Mouse (Mus musculus): Measurements from ENCODE around the gene Fam83g. TPM values are rescaled to one million over a fixed set of nuclear protein-coding genes. Genes with fewer than 3 reads are reported as not detected.

The Fam83g gene
- polyA plus RNA-seq, 1 experiment from 2014 or later, result 6.6 TPM

DNA sequence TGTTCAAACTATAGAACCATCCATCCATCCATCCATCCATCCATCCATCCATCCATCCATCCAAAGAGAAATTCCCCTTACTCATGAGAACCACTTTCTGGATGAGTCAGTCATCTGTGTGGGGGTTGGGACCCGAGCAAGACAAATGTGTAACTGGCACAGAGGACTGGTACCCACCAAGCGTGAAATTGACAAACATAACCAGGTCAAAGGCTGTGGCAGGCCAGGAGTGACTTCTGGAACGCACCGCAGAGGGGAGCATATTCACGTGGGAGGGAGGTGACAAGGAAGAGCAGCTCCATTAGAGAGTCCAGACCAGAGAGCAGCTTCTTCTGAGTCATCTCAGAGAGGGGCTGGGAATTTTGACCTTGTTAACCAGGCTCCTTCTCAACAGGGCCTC is 38.2 kb downstream of the Fam83g start:
- no peaks in the 10 kb centered on the region for H3K36me3 ChIP-seq (replicated peaks)
- no peaks in the 10 kb centered on the region for H3K4me1 ChIP-seq (replicated peaks)
- no peak overlapping the region for H3K9ac ChIP-seq
- ATAC-seq (ENCODE audit: insufficient read depth), result no peak
- no peak overlapping the region for H3K4me2 ChIP-seq
- no peaks in the 10 kb centered on the region for H3K9me3 ChIP-seq (replicated peaks)
- H3K27ac ChIP-seq (replicated peaks), result no peak overlapping the region
- 62% methylated on average over 5 of the region's 5 CpGs for WGBS (ENCODE audit: insufficient replicate concordance)
- H3K27me3 ChIP-seq, result peaks cover 10% of the 10 kb centered on the region; the same call in 1 of the 2 replicates
- no peak overlapping the region for H3K4me3 ChIP-seq (replicated peaks)

DNA sequence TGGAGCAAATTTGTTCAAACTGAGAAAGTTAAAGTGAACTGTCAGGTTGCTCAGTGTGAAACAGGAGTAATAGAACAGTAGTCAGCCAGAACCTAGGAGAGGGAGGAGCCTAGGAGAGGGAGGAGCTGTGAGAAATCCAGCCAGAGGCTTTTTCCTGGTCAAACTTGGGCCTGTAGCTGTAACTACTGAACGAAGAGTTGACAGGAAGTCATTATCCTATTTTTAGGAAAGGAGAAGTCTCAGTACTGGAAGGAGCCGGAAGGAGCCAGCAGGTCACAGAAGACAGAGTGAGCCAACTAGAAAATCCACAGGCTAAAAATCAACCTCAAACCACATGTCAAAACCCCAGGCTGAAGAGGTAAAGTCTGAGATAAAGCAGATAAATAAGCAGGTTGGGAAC is 44.1 kb downstream of the Fam83g start:
- 34% methylated on average over 2 of the region's 2 CpGs for WGBS (ENCODE audit: insufficient replicate concordance)
- H3K4me1 ChIP-seq (replicated peaks), result no peaks in the 10 kb centered on the region

DNA sequence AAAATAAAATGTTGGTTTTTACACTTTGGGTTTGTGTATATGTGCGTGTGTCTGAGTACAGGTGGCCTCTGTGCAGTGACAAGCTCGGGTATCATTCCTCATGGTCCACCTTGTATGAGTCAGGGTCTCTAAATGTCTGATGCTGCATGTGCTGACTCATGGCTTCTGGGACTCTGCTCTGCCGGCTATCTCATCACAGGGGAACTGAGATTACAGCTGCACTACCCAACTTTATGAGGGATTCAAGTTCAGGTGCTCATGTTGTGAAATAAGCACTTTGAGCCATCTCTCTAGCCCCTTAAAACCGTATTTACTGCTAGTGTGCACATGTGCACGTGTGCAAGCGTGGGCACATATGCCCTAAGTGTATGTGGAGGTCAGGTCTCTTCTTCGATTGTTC is 48.8 kb downstream of the Fam83g start:
- peaks cover 30% of the 10 kb centered on the region for H3K36me3 ChIP-seq (replicated peaks)
- ATAC-seq (ENCODE audit: insufficient read depth), result no peak
- 62% methylated on average over 7 of the region's 7 CpGs for WGBS (ENCODE audit: insufficient replicate concordance)
- no peaks in the 10 kb centered on the region for H3K27me3 ChIP-seq
- no peak overlapping the region for H3K9ac ChIP-seq
- no peak overlapping the region for H3K27ac ChIP-seq (replicated peaks)
- H3K4me3 ChIP-seq (replicated peaks), result no peak overlapping the region
- no peaks in the 10 kb centered on the region for H3K4me1 ChIP-seq (replicated peaks)
- H3K9me3 ChIP-seq (replicated peaks), result no peaks in the 10 kb centered on the region
- H3K4me2 ChIP-seq, result no peak overlapping the region

More for the DNA sequence above, 44.1 kb downstream of the Fam83g start:
- Histone ChIP-seq H3K27me3 (no peaks in the 10 kb centered on the region), H3K27ac (replicated peaks) (no peak overlapping the region), H3K9ac (no peak overlapping the region), H3K9me3 (replicated peaks) (no peaks in the 10 kb centered on the region), H3K4me3 (replicated peaks) (no peak overlapping the region), H3K4me2 (no peak overlapping the region), H3K36me3 (replicated peaks) (peaks cover 11% of the 10 kb centered on the region)
- ATAC-seq (ENCODE audit: insufficient read depth), result no peak

DNA sequence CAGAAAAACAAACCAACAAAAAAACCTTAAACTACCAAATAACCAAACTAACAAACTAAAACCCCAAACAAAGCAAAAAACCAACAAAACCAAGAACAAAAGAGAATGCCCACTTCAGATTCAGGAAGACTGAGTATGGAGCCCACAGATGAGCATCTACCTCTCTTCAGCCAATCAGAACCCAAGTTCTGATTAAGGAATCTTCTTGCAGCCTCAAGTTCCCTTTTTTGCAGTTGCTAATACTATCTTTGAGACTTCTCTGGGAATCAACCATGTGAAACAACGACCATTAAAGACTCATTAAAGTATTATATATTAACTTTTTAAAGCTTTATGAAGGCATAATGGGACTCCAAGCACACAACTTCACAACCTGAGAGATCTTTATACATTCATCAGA is 53.4 kb downstream of the Fam83g start:
- Histone ChIP-seq H3K27me3 (no peaks in the 10 kb centered on the region), H3K27ac (replicated peaks) (no peak overlapping the region), H3K36me3 (replicated peaks) (peaks cover 44% of the 10 kb centered on the region), H3K9me3 (replicated peaks) (no peaks in the 10 kb centered on the region), H3K4me1 (replicated peaks) (no peaks in the 10 kb centered on the region), H3K4me2 (no peak overlapping the region), H3K9ac (no peak overlapping the region), H3K4me3 (replicated peaks) (no peak overlapping the region)
- ATAC-seq (ENCODE audit: insufficient read depth), result no peak
- WGBS (ENCODE audit: insufficient replicate concordance), result 55% methylated on average over 1 of the region's 1 CpGs

DNA sequence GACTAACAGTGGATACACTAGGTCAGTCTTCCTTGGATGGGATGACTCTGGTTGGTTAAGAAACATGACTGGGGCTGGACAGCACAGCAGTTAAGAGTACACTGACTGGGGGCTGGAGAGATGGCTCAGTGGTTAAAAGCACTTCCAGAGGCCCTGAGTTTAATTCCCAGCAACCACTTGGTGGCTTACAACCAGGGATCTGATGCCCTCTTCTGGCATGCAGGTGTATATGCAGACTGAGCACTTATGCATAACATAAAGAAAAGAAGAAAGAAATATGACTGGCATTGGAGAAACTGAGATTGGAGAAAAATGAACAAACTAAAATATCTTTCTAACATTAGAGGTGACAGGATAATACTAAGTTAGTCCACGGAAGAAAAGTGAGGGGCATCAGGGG is 56.6 kb downstream of the Fam83g start:
- no peak overlapping the region for H3K9ac ChIP-seq
- no peak for ATAC-seq (ENCODE audit: insufficient read depth)
- no peak overlapping the region for H3K4me2 ChIP-seq
- H3K36me3 ChIP-seq (replicated peaks), result peaks cover 30% of the 10 kb centered on the region
- H3K27ac ChIP-seq (replicated peaks), result no peak overlapping the region
- no peaks in the 10 kb centered on the region for H3K9me3 ChIP-seq (replicated peaks)
- WGBS (ENCODE audit: insufficient replicate concordance), result 80% methylated on average over 1 of the region's 1 CpGs
- H3K27me3 ChIP-seq, result no peaks in the 10 kb centered on the region
- no peak overlapping the region for H3K4me3 ChIP-seq (replicated peaks)
- H3K4me1 ChIP-seq (replicated peaks), result no peaks in the 10 kb centered on the region

DNA sequence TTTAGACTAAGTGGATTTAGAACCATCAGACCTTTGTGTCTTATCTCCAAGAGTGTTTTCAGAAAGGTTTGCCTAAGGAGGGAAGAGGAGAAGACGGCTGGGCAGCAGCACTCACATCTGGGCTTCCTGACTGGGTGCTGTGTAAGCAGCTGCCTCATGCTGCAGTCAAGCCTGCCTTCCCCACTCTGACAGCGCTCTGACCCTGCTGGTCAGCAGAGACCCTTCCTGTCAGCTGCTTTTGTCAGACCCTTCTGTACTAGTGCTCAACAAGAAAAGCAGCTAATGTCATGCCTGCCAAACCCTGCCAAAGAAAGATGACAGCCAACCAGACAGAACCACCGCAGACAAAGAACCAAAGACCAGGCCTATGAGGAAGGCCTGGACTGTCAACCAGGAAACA is 59.9 kb downstream of the Fam83g start:
- Histone ChIP-seq H3K4me3 (replicated peaks) (no peak overlapping the region), H3K36me3 (replicated peaks) (peaks cover 23% of the 10 kb centered on the region)
- 53% methylated on average over 3 of the region's 3 CpGs for WGBS (ENCODE audit: insufficient replicate concordance)

DNA sequence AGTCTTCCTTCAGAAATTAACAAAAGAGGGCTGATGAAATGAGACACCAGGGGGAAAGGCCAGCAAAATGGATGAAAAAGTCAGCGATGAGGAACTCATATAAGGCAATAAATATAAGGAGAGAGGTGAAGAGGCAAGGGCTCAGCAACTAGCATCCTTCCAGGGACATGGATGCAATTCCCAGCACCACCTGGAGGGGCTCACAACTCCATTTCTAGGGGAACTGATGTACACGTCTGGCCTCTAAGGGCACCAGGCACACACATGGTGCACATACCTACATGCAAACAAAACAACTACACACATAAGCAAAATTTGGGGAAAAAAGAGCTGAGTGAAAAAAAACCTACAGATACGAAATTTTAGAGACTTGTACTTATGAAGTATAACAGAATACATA is 60.6 kb downstream of the Fam83g start:
- H3K27me3 ChIP-seq, result no peaks in the 10 kb centered on the region
- H3K27ac ChIP-seq (replicated peaks), result no peak overlapping the region
- H3K4me2 ChIP-seq, result no peak overlapping the region
- H3K9me3 ChIP-seq (replicated peaks), result no peaks in the 10 kb centered on the region
- WGBS (ENCODE audit: insufficient replicate concordance), result 54% methylated on average over 3 of the region's 3 CpGs
- no peaks in the 10 kb centered on the region for H3K4me1 ChIP-seq (replicated peaks)
- H3K36me3 ChIP-seq (replicated peaks), result peaks cover 23% of the 10 kb centered on the region
- ATAC-seq (ENCODE audit: insufficient read depth), result no peak
- no peak overlapping the region for H3K4me3 ChIP-seq (replicated peaks)
- H3K9ac ChIP-seq, result no peak overlapping the region

More for the DNA sequence above, 59.9 kb downstream of the Fam83g start:
- H3K9ac ChIP-seq, result no peak overlapping the region
- H3K27ac ChIP-seq (replicated peaks), result no peak overlapping the region
- H3K4me2 ChIP-seq, result no peak overlapping the region
- ATAC-seq (ENCODE audit: insufficient read depth), result no peak
- H3K9me3 ChIP-seq (replicated peaks), result no peaks in the 10 kb centered on the region
- no peaks in the 10 kb centered on the region for H3K4me1 ChIP-seq (replicated peaks)
- no peaks in the 10 kb centered on the region for H3K27me3 ChIP-seq

DNA sequence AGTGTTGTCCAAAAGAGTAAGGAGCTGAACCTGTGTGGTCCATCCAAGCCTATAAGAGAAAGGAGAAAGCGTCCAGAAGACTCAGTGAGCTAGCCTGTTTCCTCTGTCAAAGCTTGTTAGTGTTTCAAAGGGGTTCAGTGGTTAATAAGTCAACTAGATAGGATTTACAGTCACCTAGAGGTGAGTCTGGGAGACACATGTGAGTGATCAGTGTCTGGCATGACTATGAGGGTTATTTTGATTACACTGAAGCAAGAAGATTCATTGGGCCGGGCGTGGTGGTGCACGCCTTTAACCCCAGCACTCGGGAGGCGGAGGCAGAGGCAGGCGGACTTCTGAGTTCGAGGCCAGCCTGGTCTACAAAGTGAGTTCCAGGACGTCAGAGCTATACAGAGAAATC is 61.9 kb downstream of the Fam83g start:
- WGBS (ENCODE audit: insufficient replicate concordance), result 80% methylated on average over 9 of the region's 9 CpGs
- H3K36me3 ChIP-seq (replicated peaks), result peaks cover 14% of the 10 kb centered on the region
- no peak overlapping the region for H3K27ac ChIP-seq (replicated peaks)
- H3K4me3 ChIP-seq (replicated peaks), result no peak overlapping the region
- H3K4me1 ChIP-seq (replicated peaks), result no peaks in the 10 kb centered on the region
- ATAC-seq (ENCODE audit: insufficient read depth), result no peak
- no peaks in the 10 kb centered on the region for H3K27me3 ChIP-seq
- H3K9ac ChIP-seq, result no peak overlapping the region
- H3K9me3 ChIP-seq (replicated peaks), result no peaks in the 10 kb centered on the region
- no peak overlapping the region for H3K4me2 ChIP-seq

DNA sequence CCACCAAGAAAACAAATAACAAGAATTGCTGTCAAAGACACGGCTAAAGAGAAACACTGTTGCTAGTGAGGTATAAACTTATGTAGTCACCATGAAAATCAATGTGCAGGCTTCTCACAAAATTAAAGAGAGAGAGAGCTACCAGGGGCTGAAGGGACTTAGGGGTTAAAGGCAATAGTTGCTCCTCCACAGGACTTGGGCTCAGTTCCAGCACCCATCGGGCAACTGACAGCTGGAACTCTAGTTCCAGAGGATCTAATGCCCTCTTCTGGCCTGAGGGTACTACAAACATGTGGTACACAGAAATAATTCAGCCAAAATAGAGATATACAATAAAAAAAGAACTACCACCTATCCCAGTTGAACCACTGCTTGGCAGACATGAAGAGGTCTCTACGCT is 63.3 kb downstream of the Fam83g start:
- WGBS (ENCODE audit: insufficient replicate concordance), result 75% methylated on average over 3 of the region's 3 CpGs
- Histone ChIP-seq H3K27ac (replicated peaks) (no peak overlapping the region), H3K4me1 (replicated peaks) (no peaks in the 10 kb centered on the region), H3K9ac (no peak overlapping the region), H3K36me3 (replicated peaks) (peaks cover 14% of the 10 kb centered on the region), H3K4me3 (replicated peaks) (no peak overlapping the region), H3K27me3 (no peaks in the 10 kb centered on the region), H3K9me3 (replicated peaks) (no peaks in the 10 kb centered on the region), H3K4me2 (no peak overlapping the region)
- ATAC-seq (ENCODE audit: insufficient read depth), result no peak

DNA sequence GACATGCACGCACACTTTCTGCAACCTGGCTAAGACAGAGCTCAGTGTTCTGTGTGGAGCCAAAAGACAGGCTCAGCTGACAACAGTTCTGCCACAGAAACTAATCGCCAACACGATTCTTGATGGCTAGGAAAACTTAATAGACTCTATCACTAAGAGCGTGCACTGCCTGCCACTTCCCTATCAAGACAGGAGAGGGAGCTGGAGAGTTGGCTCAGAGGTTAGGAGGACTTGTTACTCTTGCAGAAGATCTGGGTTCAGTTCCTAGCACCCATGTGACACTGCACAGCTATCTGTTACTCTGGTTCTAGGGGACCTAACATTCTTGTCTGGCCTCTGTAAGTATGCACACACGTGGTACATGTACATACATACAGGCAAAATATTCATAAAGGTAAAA is 67.7 kb downstream of the Fam83g start:
- no peak for ATAC-seq (ENCODE audit: insufficient read depth)
- Histone ChIP-seq H3K36me3 (replicated peaks) (peaks cover 26% of the 10 kb centered on the region), H3K9me3 (replicated peaks) (no peaks in the 10 kb centered on the region), H3K4me1 (replicated peaks) (peaks cover 3% of the 10 kb centered on the region), H3K9ac (no peak overlapping the region), H3K27ac (replicated peaks) (no peak overlapping the region), H3K4me2 (no peak overlapping the region), H3K27me3 (no peaks in the 10 kb centered on the region), H3K4me3 (replicated peaks) (no peak overlapping the region)
- 65% methylated on average over 5 of the region's 5 CpGs for WGBS (ENCODE audit: insufficient replicate concordance)

DNA sequence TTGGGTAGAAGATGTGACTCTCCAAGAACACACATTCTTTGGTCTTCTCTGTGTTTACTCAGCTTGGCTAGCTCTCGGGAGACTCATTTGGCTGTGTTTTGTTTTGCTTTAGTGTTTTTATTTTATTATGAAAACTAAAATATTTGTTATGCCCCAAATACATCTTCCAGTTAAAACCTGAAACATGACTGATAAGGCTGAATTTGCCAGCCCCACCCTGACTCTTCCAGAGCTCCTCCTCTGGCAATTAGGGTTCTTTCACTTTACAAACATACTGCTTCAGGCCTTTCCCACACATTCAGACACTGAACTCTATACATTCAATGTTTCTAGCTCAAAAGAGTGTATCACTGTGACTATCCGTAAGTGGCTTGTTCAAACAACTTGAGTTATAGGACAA is 73.3 kb downstream of the Fam83g start:
- Histone ChIP-seq H3K27me3 (no peaks in the 10 kb centered on the region), H3K9me3 (replicated peaks) (no peaks in the 10 kb centered on the region), H3K4me2 (peak overlapping the region; percentile 32; the same call in 1 of the 2 replicates), H3K4me3 (replicated peaks) (no peak overlapping the region), H3K27ac (replicated peaks) (peak overlapping the region; percentile 58; the same call in 1 of the 2 replicates), H3K4me1 (replicated peaks) (peaks cover 41% of the 10 kb centered on the region), H3K9ac (no peak overlapping the region), H3K36me3 (replicated peaks) (peaks cover 17% of the 10 kb centered on the region; the same call in 1 of the 2 replicates)
- no peak for ATAC-seq (ENCODE audit: insufficient read depth)
- WGBS (ENCODE audit: insufficient replicate concordance), result 52% methylated on average over 2 of the region's 2 CpGs

All from liver, embryonic 15.5 days (tissue).